Mouse (Mus musculus) forelimb bud, embryonic 11.5 days (tissue): ENCODE results near the gene Vrk3.
"Not testable (repeated sequence)": the region's sequence is repeated elsewhere in the genome, so short reads cannot be mapped to it uniquely, and the experiment has no call there.

Experiments
- DNase-seq: peaks from one replicate; pipeline ENCODE4 v3.0.0-alpha.2; 2012; ENCODE audit warnings: low read depth, low spot score

The Vrk3 gene

GRCm38 (mm10) chr7:44748101-44749044 is at the start of gene Vrk3:
Gene Vrk3, plus strand, starts transcription at chr7:44748413.
- DNase-seq = peak; percentile 97

GRCm38 (mm10) chr7:44701921-44702320 is 46.3 kb upstream of the Vrk3 start:
- DNase-seq = peak; percentile 29

- DNase-seq = no peak
Observed at GRCm38 (mm10) chr7:44702985-44703384, 45.2 kb upstream of the Vrk3 start.

- DNase-seq = no peak
Observed at GRCm38 (mm10) chr7:44704363-44704762, 43.9 kb upstream of the Vrk3 start.

GRCm38 (mm10) chr7:44705086-44705485 is 43.1 kb upstream of the Vrk3 start:
- no peak for DNase-seq

GRCm38 (mm10) chr7:44706322-44706721 is 41.9 kb upstream of the Vrk3 start:
- no peak for DNase-seq

GRCm38 (mm10) chr7:44707169-44707675 is 41.0 kb upstream of the Vrk3 start:
- no peak for DNase-seq

- not testable (repeated sequence) for DNase-seq
Observed at GRCm38 (mm10) chr7:44708093-44708492, 40.1 kb upstream of the Vrk3 start.

GRCm38 (mm10) chr7:44708574-44708973 is 39.6 kb upstream of the Vrk3 start, which contains the start of gene Izumo2:
Gene Izumo2, plus strand, starts transcription at chr7:44708742.
- DNase-seq = no peak

GRCm38 (mm10) chr7:44709881-44710280 is 38.3 kb upstream of the Vrk3 start:
- DNase-seq = no peak

- no peak for DNase-seq
Observed at GRCm38 (mm10) chr7:44722058-44722457, 26.2 kb upstream of the Vrk3 start.

GRCm38 (mm10) chr7:44724316-44724715 is 23.9 kb upstream of the Vrk3 start:
- no peak for DNase-seq

GRCm38 (mm10) chr7:44726343-44726742 is 21.9 kb upstream of the Vrk3 start:
- DNase-seq = no peak

- no peak for DNase-seq
Observed at GRCm38 (mm10) chr7:44727151-44727550, 21.1 kb upstream of the Vrk3 start.

- no peak for DNase-seq
Observed at GRCm38 (mm10) chr7:44728082-44728975, 19.9 kb upstream of the Vrk3 start.

GRCm38 (mm10) chr7:44733723-44734122 is 14.5 kb upstream of the Vrk3 start:
- no peak for DNase-seq

GRCm38 (mm10) chr7:44741361-44741760 is 6.9 kb upstream of the Vrk3 start:
- DNase-seq = no peak

- DNase-seq = no peak
Observed at GRCm38 (mm10) chr7:44744270-44744669, 3.9 kb upstream of the Vrk3 start.

GRCm38 (mm10) chr7:44745076-44745475 is 3.1 kb upstream of the Vrk3 start:
- peak; percentile 79 for DNase-seq

GRCm38 (mm10) chr7:44747115-44747514 is 1.1 kb upstream of the Vrk3 start:
- DNase-seq = no peak

- not testable (repeated sequence) for DNase-seq
Observed at GRCm38 (mm10) chr7:44750950-44751349, 2.7 kb downstream of the Vrk3 start, which contains the start of gene Zfp473. Gene Zfp473, minus strand, starts transcription at chr7:44751050.

- DNase-seq = no peak
Observed at GRCm38 (mm10) chr7:44757164-44757563, 9.0 kb downstream of the Vrk3 start.
